Mouse (Mus musculus): ENCODE data around the gene St8sia1. TPM values are rescaled to one million over a fixed set of nuclear protein-coding genes. Genes with fewer than 3 reads are reported as not detected.

St8sia1 gene
- total RNA-seq, 2 experiments from 2014 or later, result 29.8 to 30.8 TPM

DNA sequence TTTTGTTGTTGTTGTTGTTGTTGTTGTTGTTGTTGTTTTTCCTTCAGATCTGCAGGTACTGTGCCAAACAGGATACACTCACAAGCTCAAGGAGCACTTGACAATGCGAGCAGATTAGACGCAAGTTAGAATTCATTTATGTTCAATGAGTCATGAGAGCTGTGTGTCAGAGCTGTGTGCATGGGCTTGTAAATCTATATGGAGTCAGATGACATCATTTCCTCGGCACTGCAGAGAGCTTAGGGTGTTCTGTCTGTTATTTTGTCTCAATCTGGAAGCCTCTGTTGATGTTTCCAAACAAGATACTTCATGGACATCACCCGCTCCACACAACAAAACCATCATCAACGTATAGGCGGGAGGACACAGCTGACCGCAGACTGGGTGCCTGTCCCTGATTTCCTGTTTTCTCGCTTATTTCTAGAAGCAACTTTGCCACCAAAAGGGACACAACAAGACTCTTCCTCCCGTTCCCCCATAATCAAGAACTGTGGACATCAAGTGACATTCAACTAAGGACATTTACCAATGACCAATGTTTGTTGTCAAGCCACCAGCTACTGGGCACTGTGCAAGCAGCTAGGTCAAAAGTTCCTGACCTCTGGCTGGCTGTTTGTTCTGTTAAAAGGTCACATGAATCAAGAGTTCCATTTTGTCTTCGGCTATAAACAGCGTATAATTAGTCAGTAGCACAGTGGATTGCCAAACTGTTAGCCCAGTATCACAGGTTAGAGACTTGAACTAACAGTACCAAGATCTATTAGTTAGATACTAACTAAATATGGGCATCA lies 78.7 kb downstream of the St8sia1 start:
- intact Hi-C loops (cut with DNase I), result no loop called here
- DNase-seq (ENCODE audit: extremely low spot score in 1 of 2, low spot score in 2 of 2), result no peak
- Histone ChIP-seq H3K4me3 (no peak overlapping the region), H3K27ac (no peak overlapping the region)
- TF ChIP-seq CTCF (IDR thresholded peaks at IDR 0.05), result no peak

DNA sequence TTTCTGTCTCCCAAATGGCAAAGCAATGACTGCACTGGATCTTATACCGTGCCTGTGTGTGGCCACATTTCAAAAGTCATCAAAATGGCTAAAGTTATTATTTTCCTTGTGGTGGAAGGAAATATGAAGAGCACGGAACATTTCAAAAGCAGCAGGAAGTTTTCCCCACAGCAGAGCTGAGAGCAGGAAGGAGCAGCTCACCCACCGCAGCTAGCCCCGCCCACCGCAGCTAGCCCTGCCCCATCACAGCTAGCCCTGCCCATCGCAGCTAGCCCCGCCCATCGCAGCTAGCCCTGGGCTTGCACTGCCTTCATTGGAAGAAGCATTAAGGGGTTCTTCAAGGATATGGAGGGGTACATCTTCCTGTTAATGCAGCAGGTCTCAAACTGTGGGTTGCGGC lies 80.1 kb downstream of the St8sia1 start:
- DNase-seq (ENCODE audit: extremely low spot score in 1 of 2, low spot score in 2 of 2), result no peak
- no peak for TF ChIP-seq CTCF (IDR thresholded peaks at IDR 0.05)
- H3K27ac ChIP-seq, result no peak overlapping the region
- intact Hi-C loops (cut with DNase I), result no loop called here
- no peak overlapping the region for H3K4me3 ChIP-seq

DNA sequence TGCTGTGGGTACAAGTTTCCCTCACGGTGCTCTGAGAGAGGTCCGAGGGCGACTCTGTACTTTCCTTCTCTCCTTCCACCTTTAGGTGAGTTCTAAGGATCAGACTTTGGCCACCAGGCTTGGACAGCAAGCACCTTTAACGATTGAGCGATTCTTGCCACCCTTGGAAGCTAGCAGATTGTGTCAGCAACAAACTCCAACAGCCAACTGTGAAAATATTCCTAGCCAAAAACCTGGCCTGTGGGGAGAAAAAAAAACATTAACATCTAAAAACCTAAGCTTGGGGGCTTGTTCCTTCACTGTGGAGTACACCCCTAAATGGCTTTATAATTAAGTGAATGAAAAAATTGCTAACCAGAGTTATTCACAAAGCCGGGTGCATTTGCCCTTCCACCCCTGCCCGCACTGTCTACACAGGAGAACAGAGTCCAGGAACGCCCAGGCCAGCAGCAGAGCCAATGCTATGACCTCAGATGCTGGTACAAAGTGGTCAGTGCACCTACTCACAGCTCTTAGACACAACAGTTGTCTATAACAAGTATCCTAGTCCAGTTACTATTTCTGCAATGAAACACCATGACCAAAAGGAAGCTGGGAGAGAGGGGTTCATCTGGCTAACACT lies 83.3 kb downstream of the St8sia1 start:
- intact Hi-C loops (cut with DNase I), result no loop called here
- no peak overlapping the region for H3K4me3 ChIP-seq

DNA sequence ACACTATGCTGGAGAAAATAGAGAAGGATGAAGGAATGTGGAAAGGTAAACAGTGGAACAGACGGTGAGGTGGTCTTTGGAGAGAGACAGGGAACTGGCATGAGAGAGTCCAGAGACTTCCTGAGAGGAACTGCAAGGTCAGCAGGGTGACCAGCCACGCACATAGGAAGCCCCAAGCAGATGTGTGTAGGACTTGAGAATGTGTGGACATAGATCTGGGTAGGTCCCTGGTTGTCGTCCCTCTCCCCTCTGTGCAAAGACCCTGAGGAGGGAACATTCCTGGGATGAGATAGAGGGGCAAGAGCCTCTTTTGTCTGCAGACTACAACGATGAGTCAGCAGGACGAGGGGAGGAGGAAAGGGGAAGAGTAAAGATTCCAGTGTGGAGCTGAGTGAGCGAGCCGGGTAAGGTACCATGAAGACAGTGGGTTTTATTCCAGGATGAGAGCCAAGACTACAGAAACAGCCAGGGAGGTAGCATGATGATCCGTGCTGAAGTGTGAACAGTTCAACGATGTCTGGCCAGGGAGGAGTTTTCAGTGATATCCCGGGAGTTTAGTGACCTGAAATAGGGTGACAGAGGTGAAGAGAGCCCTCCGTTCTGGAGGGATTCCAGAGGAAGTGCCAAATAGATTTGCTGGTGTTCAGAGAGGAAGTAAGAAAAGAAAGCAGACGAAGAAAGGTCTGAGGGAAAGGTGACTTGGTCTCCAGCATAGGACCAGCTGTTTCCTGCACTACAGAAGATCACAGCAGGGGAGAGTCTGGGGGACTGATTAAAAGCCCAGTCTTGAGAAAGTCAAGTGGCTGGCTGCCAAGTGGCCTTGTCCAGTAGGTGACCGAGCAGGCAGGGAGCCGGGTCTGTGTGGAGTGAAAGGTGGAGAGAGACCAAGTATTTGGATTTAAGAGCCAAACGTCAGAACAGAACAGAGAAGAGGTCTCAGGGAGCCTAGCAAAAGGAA lies 85.2 kb downstream of the St8sia1 start:
- TF ChIP-seq CTCF (IDR thresholded peaks at IDR 0.05), result no peak
- intact Hi-C loops (cut with DNase I), result loop anchor here (5.0 kb wide), 1 partner anchor 83 kb away; the partner anchor contains the start of gene St8sia1
- no peak for DNase-seq (ENCODE audit: extremely low spot score in 1 of 2, low spot score in 2 of 2)
- Histone ChIP-seq H3K27ac (no peak overlapping the region), H3K4me3 (no peak overlapping the region)

More for the DNA sequence above, 83.3 kb downstream of the St8sia1 start:
- H3K27ac ChIP-seq, result no peak overlapping the region
- no peak for TF ChIP-seq CTCF (IDR thresholded peaks at IDR 0.05)
- DNase-seq (ENCODE audit: extremely low spot score in 1 of 2, low spot score in 2 of 2), result no peak

DNA sequence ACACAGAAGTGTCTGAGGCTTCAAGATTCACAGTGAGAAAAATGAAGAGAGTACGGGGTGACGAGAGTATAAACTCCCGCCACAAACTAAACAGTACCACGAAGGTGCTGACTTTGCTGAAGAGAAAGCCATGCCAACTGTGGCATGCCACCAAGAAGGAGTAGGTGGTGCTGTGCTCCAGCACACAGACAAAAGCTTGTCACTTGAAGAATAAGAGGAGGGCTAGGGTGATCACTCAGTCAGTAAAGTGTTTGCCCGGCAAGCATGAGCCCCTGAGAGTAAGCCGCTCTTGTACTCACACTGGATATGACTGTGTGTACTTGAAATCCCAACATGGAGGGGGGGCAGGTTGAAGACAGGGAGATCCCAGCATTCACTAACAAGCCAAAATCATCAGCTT lies 87.0 kb downstream of the St8sia1 start:
- intact Hi-C loops (cut with DNase I), result loop anchor here (5.0 kb wide), 1 partner anchor 85 kb away; the partner anchor contains the start of gene St8sia1
- H3K27ac ChIP-seq, result no peak overlapping the region
- no peak overlapping the region for H3K4me3 ChIP-seq
- DNase-seq (ENCODE audit: extremely low spot score in 1 of 2, low spot score in 2 of 2), result no peak
- no peak for TF ChIP-seq CTCF (IDR thresholded peaks at IDR 0.05)

DNA sequence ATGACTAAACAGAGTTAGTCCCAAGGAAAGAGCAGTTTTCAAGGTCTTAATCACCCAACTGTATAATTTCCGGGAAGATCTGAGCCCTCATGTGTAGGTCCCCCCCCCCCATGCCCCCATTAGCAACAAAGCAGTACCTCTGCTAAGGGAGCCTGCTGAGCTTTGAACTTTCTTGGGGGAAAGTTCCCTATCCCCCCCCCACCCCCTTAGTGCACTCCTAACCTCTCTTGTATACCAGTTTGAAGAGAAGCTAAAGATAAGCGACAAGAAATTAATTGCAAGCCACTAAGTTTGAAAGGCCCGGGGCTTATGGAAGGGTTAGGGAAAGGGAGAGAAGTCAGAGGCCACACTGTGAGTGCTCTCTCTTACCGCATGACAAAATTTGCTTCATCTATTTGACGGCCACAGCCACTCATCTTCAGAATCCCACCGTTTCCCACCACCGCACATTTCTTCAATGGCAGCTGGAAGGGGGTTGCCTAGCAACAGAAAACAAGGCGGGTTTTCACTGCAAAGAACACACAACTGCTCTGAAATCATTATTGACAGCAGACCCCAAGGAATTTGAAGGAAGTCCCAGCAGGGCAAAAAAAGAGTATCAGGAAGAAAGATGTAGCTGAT lies 87.9 kb downstream of the St8sia1 start:
- DNase-seq (ENCODE audit: extremely low spot score in 1 of 2, low spot score in 2 of 2), result no peak
- H3K4me3 ChIP-seq, result no peak overlapping the region
- TF ChIP-seq CTCF (IDR thresholded peaks at IDR 0.05), result no peak
- intact Hi-C loops (cut with DNase I), result loop anchor here (5.0 kb wide), 1 partner anchor 86 kb away; the partner anchor contains the start of gene St8sia1
- H3K27ac ChIP-seq, result no peak overlapping the region

DNA sequence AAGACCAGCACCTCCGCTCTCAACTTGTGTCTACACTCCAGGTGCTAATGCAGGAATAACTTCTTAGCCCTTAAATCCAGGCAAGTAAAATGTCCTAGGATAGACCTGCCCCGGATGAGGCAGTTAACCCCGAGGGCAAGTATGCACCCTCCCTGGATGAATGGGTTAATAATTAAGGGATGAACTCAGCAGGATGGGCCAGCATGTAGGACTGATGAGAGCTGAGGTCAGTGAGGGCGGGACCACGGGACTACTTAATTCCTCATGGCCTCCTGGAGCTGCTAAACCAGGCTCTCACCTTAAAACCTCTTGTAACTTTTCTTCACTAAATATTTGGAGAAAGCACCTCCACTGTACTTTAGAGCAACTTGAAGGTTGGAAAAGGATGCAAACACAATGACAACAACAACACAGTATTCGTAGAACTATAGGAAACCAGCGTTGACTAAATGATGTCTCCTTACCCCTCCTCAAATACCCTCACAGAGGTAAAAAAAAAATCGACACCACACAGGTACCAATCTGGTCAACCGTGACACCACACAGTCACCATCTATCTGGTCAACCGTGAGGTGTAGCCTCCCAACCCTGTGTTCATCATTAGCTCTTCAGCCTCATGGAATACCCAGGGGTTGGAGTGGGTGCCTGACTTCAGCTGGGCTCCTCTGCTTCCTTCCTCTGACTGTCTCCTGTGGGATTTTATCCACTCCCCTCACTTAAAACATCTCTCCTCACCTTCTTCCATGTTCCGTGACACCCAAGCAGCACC lies 90.3 kb downstream of the St8sia1 start:
- intact Hi-C loops (cut with DNase I), result no loop called here
- DNase-seq (ENCODE audit: extremely low spot score in 1 of 2, low spot score in 2 of 2), result no peak
- Histone ChIP-seq H3K27ac (no peak overlapping the region), H3K4me3 (no peak overlapping the region)
- no peak for TF ChIP-seq CTCF (IDR thresholded peaks at IDR 0.05)

DNA sequence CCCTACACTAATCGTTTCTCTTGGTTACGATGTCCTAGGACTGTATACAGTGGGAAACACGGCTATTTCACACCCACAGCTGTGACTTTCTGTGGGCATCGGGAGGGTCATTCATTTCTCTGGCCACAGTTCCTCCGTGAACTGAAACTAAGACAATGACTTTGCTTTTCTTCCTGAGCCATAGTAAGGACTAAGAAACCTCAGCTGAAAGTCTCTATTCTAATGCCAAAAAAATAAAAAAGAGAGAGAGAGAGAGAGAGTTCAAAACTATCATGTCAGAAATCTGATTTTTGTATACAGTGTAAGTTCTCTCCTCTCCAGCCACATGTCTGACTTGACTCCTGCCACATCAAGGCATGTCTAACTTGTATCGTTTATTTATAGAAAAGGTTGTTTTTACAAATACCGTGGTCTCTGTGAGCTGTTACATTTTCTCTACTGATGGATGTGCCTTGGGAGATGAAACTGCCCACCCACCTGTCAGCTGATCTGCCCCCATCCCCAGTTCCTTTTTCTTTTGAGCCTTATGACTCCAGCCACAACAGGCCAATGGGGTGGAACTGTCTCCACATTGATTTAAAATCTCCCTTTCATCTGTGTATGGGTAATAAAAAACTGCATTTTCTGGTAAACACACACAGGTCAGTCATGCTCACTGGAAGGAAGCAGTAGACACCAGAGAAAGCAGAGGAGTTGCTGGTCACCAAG lies 94.4 kb downstream of the St8sia1 start:
- H3K4me3 ChIP-seq, result no peak overlapping the region
- H3K27ac ChIP-seq, result no peak overlapping the region
- intact Hi-C loops (cut with DNase I), result no loop called here
- no peak for DNase-seq (ENCODE audit: extremely low spot score in 1 of 2, low spot score in 2 of 2)
- TF ChIP-seq CTCF (IDR thresholded peaks at IDR 0.05), result no peak

DNA sequence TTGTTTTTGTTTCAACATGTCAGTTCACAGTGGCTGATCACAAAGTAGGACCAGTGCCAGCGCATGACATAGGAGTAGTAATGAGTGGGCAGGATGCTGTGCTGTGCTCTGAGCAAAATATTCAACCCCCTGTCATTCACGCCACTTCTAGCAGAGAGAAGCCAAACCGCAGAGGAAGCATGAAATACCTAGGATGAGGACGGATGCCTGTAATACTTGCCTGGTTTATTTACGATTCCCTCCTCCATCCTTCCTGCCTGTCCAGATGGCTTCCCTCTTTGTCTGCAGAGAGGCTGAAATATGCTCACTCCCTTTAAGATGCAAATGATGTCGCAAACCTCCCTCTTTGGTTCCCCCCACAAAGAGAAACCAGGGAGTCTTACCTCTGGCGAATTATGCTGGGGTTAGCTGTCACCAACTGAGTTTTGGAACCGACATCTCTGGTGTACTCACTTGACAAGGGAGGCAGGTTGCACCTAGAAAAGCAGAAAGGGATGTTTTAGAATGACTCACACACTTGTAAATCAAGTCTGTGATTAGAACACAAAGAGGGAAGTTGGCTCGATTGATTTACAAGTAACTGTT lies 96.7 kb downstream of the St8sia1 start:
- TF ChIP-seq CTCF (IDR thresholded peaks at IDR 0.05), result no peak
- DNase-seq (ENCODE audit: extremely low spot score in 1 of 2, low spot score in 2 of 2), result peak in 1 of 2 experiments; percentile 22
- intact Hi-C loops (cut with DNase I), result no loop called here
- Histone ChIP-seq H3K4me3 (no peak overlapping the region), H3K27ac (no peak overlapping the region)

DNA sequence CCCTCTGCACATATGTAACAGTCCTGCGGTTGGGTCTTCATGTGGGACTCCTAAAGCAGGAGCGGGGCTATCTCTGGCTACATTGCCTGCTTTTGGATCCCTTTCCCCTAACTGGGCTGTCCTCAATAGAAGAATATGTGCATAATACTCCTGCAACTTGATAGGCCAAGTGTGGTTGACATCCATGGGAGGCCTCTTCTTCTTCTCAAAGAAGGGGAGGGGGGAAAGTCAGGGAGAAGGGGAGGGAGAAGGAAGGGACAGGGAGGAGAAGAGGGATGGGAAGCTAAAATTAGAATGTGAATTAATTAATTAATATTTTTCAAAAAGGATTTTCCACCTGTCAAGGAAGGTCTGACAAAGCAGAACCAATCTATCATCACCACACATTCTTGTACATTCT lies 97.2 kb downstream of the St8sia1 start:
- intact Hi-C loops (cut with DNase I), result no loop called here
- TF ChIP-seq CTCF (IDR thresholded peaks at IDR 0.05), result no peak
- H3K27ac ChIP-seq, result no peak overlapping the region
- no peak overlapping the region for H3K4me3 ChIP-seq
- no peak for DNase-seq (ENCODE audit: extremely low spot score in 1 of 2, low spot score in 2 of 2)

Data from left cerebral cortex, adult 2 months (tissue).